Mouse (Mus musculus): ENCODE results near the gene Mtss1l.

DNA sequence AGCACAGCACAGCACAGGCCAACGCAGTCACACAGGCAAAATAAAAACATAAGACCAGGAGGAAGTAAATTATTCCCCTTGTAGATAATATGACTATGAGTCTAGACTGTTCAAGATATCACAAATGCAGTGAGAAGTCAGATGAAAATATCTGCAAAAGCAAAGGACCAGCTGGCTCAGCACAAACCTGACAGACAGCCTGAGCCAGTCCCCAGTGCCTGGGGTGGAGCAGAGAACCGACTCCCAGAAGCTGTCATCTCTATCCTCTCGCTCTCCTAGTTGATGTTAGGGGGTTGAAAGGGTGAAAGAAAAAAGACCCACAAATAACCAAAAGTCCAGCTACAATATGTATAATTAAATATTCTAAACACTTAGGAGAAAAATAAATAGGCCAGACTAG, 54.4 kb downstream of the Mtss1l start:
- no peak for TF ChIP-seq CTCF (IDR thresholded peaks at IDR 0.05; ENCODE audit: low read depth, low read length)
- TF ChIP-seq POLR2A (IDR thresholded peaks at IDR 0.05; ENCODE audit: insufficient read depth, low read length) = no peak
- TF ChIP-seq EP300 (IDR thresholded peaks at IDR 0.05; ENCODE audit: insufficient read depth, low read depth, low read length) = no peak
